Comparison of ENCODE assay signal across 17 mouse cellular contexts in genomic region chr3:66563329-66563728, GRCm38 (mm10).
DNase-seq lines count a peak whose midpoint lies in the region; ATAC-seq and TF ChIP-seq lines count a peak whose summit lies in the region.
"Had no signal": no experiment of that assay in that cellular context is flagged by ENCODE, and none has a peak within 500 bp of the region (broad histone marks: within the 10 kb centered on the region; RNA-seq: fewer than 3 reads in every experiment).

No protein-coding gene starts in this region.

- no peaks in the 10 kb centered on the region for H3K36me3 ChIP-seq in forebrain, postnatal 0 days (ENCODE audit: insufficient read depth)
- H3K36me3 ChIP-seq in forebrain, embryonic 12.5 days (replicated peaks) = no peaks in the 10 kb centered on the region
- H3K36me3 ChIP-seq in liver, embryonic 12.5 days = no peaks in the 10 kb centered on the region
- no peaks in the 10 kb centered on the region for H3K36me3 ChIP-seq in stomach, embryonic 15.5 days
- H3K36me3 ChIP-seq: embryonic facial prominence, embryonic 13.5 days; forebrain, embryonic 15.5 days had no signal

- H3K27ac ChIP-seq in forebrain, postnatal 0 days (ENCODE audit: low read depth, low read length) = no peak overlapping the region
- no peak overlapping the region for H3K27ac ChIP-seq in forebrain, embryonic 12.5 days
- no peak overlapping the region for H3K27ac ChIP-seq in liver, embryonic 12.5 days
- H3K27ac ChIP-seq in stomach, embryonic 15.5 days = no peak overlapping the region
- H3K27ac ChIP-seq: embryonic facial prominence, embryonic 13.5 days; forebrain, embryonic 15.5 days had no signal

- no peak overlapping the region for H3K4me2 ChIP-seq in forebrain, postnatal 0 days (ENCODE audit: low read depth)
- H3K4me2 ChIP-seq in forebrain, embryonic 12.5 days = no peak overlapping the region
- H3K4me2 ChIP-seq in liver, embryonic 12.5 days = no peak overlapping the region
- H3K4me2 ChIP-seq in stomach, embryonic 15.5 days = no peak overlapping the region
- H3K4me2 ChIP-seq: embryonic facial prominence, embryonic 13.5 days; forebrain, embryonic 15.5 days had no signal

- TF ChIP-seq CTCF in forebrain, postnatal 0 days (IDR thresholded peaks at IDR 0.05; ENCODE audit: low read depth) = 0 out of 2 replicates have a peak, but pooled peaks have one; percentile 13

- no peak overlapping the region for H3K4me3 ChIP-seq in forebrain, postnatal 0 days (ENCODE audit: low read depth, low read length)
- no peak overlapping the region for H3K4me3 ChIP-seq in forebrain, embryonic 12.5 days (replicated peaks)
- H3K4me3 ChIP-seq in liver, embryonic 12.5 days = no peak overlapping the region
- no peak overlapping the region for H3K4me3 ChIP-seq in stomach, embryonic 15.5 days (replicated peaks)
- H3K4me3 ChIP-seq: embryonic facial prominence, embryonic 13.5 days; forebrain, embryonic 15.5 days had no signal

- no peak for DNase-seq in forebrain, postnatal 0 days
- DNase-seq in spleen, adult 12 weeks (ENCODE audit: low spot score) = peak; percentile 8
- DNase-seq in spleen, adult 18-20 months = no peak
- DNase-seq in layer of hippocampus, postnatal 10 days (ENCODE audit: low spot score in 2 of 2) = no peak
- no peak for DNase-seq in left cerebral cortex, adult 8-10 months (ENCODE audit: low spot score in 2 of 2)
- DNase-seq: B cell, adult 2 months; cerebellum, adult 8-10 months; gastrocnemius, postnatal 36 days; heart, postnatal 14 days; kidney, postnatal 14 days; retina, postnatal 1 day; thymus, postnatal 4 days had no signal

- no peak overlapping the region for H3K9ac ChIP-seq in forebrain, postnatal 0 days
- no peak overlapping the region for H3K9ac ChIP-seq in forebrain, embryonic 12.5 days
- no peak overlapping the region for H3K9ac ChIP-seq in liver, embryonic 12.5 days
- H3K9ac ChIP-seq in stomach, embryonic 15.5 days = no peak overlapping the region
- H3K9ac ChIP-seq: embryonic facial prominence, embryonic 13.5 days; forebrain, embryonic 15.5 days had no signal

- 78% methylated on average over 2 of the region's 2 CpGs for WGBS in forebrain, postnatal 0 days
- 84% methylated on average over 2 of the region's 2 CpGs for WGBS in forebrain, embryonic 12.5 days
- WGBS in liver, embryonic 12.5 days (ENCODE audit: insufficient replicate concordance) = 21% methylated on average over 2 of the region's 2 CpGs
- WGBS in stomach, embryonic 15.5 days = 81% methylated on average over 2 of the region's 2 CpGs

- no peaks in the 10 kb centered on the region for H3K9me3 ChIP-seq in forebrain, postnatal 0 days (ENCODE audit: low read length)
- H3K9me3 ChIP-seq in forebrain, embryonic 12.5 days = no peaks in the 10 kb centered on the region
- no peaks in the 10 kb centered on the region for H3K9me3 ChIP-seq in liver, embryonic 12.5 days (replicated peaks)
- H3K9me3 ChIP-seq in stomach, embryonic 15.5 days = no peaks in the 10 kb centered on the region
- H3K9me3 ChIP-seq: embryonic facial prominence, embryonic 13.5 days; forebrain, embryonic 15.5 days had no signal

- H3K4me1 ChIP-seq in forebrain, postnatal 0 days (ENCODE audit: insufficient read depth) = no peaks in the 10 kb centered on the region
- H3K4me1 ChIP-seq in forebrain, embryonic 12.5 days = no peaks in the 10 kb centered on the region
- 0 out of 2 replicates have a peak, but pooled peaks cover 13% of the 10 kb centered on the region for H3K4me1 ChIP-seq in liver, embryonic 12.5 days
- no peaks in the 10 kb centered on the region for H3K4me1 ChIP-seq in stomach, embryonic 15.5 days
- H3K4me1 ChIP-seq: embryonic facial prominence, embryonic 13.5 days had no signal

- no peak for ATAC-seq in forebrain, postnatal 0 days
- ATAC-seq in forebrain, embryonic 12.5 days (ENCODE audit: low FRiP score) = no peak
- ATAC-seq in liver, embryonic 12.5 days = peak; percentile 70
- ATAC-seq in stomach, embryonic 15.5 days (ENCODE audit: insufficient read depth, low FRiP score, low read depth) = 0 out of 2 replicates have a peak, but pooled peaks have one; percentile 43
- ATAC-seq: forebrain, embryonic 15.5 days had no signal

- no peaks in the 10 kb centered on the region for H3K27me3 ChIP-seq in forebrain, postnatal 0 days (ENCODE audit: insufficient read depth, low read length)
- no peaks in the 10 kb centered on the region for H3K27me3 ChIP-seq in forebrain, embryonic 12.5 days
- H3K27me3 ChIP-seq in liver, embryonic 12.5 days (replicated peaks) = no peaks in the 10 kb centered on the region
- H3K27me3 ChIP-seq in stomach, embryonic 15.5 days (replicated peaks) = no peaks in the 10 kb centered on the region
- H3K27me3 ChIP-seq: embryonic facial prominence, embryonic 13.5 days; forebrain, embryonic 15.5 days had no signal

Comparison
In these comparisons a context has a peak if more than half of its experiments do, and no peak if none do; other contexts are left out.
1. ATAC-seq: peak in liver, embryonic 12.5 days (single experiment) and stomach, embryonic 15.5 days (single experiment); none in forebrain, postnatal 0 days (single experiment) and forebrain, embryonic 12.5 days (single experiment).